Mouse (Mus musculus): ENCODE results near the gene Rslcan18.
"Not testable (repeated sequence)": the region's sequence is repeated elsewhere in the genome, so short reads cannot be mapped to it uniquely, and the experiment has no call there.

The Rslcan18 gene

DNA sequence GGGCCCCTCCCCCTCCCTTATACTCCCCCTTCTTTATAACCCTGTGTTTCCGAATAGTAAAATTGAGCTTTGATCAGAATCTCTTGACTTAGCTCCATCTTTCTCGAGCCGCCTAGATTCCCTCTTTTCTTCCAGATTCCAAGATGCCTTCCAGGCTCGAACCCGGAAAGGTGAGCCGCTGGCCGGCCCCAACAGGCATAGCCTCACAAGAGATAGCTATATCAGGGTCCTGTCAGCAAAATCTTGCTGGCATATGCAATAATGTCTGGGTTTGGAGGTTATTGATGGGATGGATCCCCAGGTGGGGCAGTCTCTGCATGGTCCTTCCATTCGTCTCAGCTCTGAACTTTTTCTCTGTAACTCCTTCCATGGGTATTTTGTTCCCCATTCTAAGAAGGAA is at the start of gene Rslcan18:
Gene Rslcan18, minus strand, starts transcription at position 101 of the 400 bp plus-strand sequence.
- in situ Hi-C loops (cut with MboI, MseI) = not testable (repeated sequence)

DNA sequence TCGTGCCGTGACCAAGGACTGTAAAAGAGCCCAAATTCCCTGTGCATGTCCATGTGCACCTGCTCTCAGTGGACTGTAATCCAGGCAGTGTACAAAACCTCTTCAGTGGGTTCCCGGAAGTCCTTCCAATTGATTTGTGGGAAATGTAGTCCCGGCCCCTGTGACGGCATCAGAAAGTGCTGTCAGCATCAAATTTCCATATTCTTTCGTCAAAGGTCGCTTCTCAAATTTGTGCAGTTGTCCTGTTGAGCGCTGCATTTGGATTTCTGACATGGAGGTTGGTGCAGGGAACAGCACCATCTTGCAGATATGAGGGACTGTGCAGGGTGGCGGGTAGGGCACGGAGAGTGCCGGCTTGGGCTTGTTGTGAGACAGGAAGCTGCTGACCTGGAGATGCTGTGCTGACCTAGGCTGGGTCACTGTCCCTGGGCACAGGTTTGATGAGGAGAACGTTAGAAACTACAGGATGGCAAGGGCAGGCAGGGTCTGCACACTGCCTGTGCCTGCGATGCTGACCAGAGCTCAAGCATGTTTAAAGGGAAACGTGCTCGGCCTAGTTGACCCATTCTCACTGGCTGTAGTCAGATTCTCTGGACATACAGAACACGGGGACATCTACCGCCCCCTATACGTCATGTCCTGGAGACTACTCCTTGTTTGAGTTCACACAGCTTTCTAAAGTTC is 12.1 kb upstream of the Rslcan18 start:
- in situ Hi-C loops (cut with MboI, MseI) = no loop called here

DNA sequence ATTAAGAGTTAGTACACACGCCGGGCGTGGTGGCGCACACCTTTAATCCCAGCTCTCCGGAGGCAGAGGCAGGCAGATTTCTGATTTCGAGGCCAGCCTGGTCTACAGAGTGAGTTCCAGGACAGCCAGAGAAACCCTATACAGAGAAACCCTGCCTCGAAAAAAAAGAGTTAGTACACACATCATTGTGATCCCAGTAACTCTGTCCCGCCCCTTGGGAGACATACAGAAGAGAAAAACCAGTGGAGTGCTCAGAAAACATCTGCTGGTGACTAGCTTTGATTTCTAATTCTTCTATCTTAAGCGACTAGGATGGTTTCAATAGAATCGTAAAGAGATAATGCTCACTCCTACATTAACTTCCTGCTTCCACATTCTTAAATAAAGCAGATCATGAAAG is 11.4 kb upstream of the Rslcan18 start:
- in situ Hi-C loops (cut with MboI, MseI) = not testable (repeated sequence)

DNA sequence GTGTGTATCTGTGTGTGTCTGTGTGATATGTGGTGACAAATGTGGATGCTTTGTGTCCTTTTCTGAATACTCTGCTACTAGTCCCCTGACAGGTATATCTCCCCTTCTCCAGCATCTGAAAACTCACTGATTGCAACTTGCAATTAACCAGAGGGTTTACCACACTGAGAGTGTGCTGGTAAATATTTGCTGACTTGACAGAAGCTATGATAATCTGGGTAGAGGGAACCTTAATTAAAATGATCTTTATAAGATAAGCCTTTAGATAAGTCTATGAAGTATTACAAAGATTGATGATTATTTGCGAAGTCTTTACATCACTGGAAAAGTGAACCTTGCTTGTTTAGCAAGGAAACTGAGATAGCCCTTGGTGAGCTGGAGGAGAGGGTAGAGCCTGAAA is 8.4 kb upstream of the Rslcan18 start:
- in situ Hi-C loops (cut with MboI, MseI) = loop anchor here (5.0 kb wide), 1 partner anchor 183 kb away; the partner anchor contains the start of gene Zfp457

DNA sequence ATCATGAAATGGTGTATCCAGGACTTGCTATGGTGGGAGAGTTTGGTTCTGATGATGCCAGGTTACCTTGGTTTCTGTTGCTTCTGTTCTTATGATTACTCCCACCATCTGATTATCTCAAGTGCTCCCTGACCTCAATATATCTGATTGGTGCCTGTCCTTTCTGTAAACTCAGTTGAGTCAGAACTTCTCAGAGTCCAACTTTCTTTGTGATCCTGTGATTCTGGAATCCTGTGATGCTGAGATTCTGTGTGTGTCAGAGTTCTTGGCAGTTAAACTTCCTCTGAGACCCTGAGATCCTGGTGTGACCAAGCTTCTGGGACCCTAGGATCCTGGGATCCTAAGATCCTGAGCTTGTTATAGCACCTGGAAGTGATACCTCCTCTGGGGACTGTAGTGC is 5.3 kb upstream of the Rslcan18 start, which contains the start of gene Zfp759:
Gene Zfp759, plus strand, starts transcription at position 301 of the 400 bp plus-strand sequence.
- in situ Hi-C loops (cut with MboI, MseI) = loop anchor here (5.0 kb wide), 1 partner anchor 186 kb away; the partner anchor contains the start of gene Zfp457

DNA sequence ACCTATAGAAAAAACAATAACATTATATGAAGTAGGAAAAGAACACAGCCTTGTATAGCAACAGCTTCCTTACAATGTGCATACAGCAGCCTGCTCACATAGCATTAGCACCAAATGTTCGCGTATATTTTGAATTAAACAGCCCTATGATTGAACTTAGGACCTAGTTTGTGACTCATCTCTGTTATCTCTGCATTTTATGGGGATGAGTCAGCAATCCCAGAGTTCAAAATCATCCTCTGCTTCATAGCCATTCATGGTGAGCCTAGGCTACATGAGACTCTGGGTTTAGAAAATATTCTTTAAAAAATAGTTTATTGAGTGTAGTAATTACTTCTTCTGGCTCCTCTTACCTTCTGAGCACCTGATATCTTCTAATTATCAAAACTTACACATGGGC is 2.8 kb downstream of the Rslcan18 start:
- in situ Hi-C loops (cut with MboI, MseI) = no loop called here

DNA sequence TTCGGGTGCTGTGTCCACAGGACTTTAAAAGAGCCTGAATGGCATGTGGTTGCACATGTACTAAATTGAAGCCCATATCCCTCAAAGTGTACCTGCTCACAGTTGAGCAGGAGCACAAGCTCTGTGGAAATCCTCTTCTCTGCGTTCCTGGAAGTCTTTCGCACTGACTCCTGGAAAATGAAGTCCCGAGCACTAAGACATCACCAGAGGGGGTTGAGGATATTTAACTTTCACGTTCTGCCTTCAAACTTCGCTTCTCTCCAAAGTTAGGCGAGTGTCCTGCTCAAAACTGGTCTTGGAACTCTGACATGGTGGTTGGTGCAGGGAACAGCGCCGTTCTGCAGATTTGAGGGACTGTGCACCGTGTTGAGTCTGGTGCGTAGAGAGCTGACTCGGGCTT is 4.0 kb downstream of the Rslcan18 start:
- in situ Hi-C loops (cut with MboI, MseI) = no loop called here

DNA sequence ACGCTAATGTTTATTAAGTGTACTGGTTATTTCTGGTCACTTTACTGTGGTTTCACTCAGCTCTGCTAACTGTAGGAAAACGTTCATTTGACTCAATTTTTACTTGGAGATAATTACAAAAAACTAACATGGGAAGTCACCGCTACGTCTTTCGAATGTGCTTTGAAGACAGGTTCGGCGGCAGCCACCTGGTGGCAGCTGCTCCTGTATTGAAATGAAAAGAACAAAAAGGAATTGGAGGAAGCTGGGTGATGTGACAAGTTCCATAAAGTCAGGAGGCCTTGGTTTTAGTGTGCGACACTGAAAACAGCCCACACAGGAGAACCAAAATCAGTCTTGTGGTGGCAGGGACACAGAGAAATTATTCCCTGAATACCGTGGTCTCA is 7.2 kb downstream of the Rslcan18 start:
- in situ Hi-C loops (cut with MboI, MseI) = no loop called here

DNA sequence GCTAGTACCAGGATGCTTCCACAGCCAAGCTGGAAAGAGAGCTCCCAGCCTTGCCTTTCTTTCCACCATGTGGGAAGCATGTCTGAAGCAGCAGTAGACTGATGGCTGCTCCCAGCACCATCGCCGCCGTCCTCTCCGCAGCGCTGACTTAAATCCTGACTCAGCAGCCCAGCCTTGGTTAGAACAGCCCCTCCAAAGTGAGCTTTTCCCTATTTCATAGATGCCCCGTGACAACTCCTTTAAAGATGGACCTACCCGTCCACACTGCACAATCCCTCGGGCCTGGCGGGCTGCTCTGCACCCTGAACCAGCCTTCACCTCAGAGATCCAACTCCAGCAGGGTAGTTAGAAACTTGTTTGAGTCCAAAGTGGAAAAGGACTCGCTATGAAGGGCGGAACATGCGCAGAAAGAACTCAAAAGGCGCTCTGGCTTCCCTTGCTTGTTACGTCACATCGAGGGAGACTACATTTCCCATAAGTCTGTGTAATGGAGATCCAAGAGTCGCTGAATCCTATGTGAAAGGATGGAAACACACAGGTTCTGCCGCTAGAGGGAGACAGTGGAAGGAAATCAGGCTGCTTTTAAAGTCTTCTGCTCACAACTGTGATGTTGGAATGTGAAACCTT is 7.8 kb downstream of the Rslcan18 start, which contains the start of gene Gm28557:
Gene Gm28557, minus strand, starts transcription at position 411 of the 627 bp plus-strand sequence.
- in situ Hi-C loops (cut with MboI, MseI) = no loop called here

DNA sequence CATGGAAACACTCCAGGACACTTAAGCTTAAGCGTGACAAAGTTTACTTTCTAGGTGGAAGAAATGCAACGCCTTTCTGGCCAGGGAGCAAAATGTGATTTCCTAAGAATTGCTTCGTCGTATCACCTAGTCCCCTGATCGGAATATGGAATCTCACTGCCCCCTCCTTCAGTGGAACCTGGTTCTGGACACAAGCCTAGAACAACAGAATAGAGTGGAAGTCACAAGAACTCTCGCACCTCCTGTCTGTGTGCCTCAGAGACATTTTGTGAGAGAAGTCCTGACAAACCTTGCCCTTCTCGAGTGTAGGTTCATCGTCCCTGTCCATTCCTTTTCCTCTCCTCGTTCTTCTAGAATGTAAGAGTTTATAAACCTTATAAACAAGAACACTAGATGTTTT is 8.4 kb downstream of the Rslcan18 start:
- in situ Hi-C loops (cut with MboI, MseI) = no loop called here

DNA sequence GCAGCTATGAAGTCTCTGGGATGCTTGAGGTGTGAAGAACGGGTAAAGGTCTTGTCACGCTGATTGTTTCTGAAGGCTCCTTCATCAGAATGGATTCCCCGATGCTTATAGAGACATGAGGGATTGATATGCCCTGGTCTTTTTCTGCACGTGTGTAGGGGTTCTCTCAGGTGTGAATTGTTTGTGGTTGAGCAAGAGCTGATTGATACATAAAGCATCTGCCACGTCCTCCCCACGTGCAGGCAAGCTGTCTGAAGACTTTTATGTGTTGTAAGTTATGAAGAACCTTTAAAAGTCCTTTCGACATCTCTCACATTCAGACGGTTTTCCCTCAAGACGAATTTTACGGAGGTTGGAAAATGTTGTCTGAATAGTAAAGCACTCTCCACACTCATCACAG is 18.2 kb downstream of the Rslcan18 start, which contains the start of gene Zfp708:
Gene Zfp708, minus strand, starts transcription at position 101 of the 400 bp plus-strand sequence.
- in situ Hi-C loops (cut with MboI, MseI) = no loop called here

DNA sequence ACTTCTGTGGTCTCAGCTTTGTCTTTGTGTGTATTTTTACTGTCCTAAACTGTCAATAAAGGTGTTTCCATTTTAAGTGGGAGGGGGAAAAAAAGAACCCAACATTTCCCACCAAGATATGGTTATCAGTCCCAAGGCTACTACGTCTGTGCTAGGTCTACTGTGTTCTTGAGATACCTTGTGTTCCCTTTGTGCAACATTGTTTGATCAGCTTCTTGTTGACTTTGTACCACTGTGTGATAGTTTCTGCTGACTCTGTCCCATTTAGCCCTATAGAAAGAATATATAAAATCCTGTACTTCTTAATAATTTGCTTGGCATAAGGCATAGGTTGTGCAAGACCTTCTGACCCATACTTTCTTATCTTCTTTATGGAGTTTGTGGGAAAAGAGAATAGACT is 25.9 kb downstream of the Rslcan18 start:
- in situ Hi-C loops (cut with MboI, MseI) = no loop called here

DNA sequence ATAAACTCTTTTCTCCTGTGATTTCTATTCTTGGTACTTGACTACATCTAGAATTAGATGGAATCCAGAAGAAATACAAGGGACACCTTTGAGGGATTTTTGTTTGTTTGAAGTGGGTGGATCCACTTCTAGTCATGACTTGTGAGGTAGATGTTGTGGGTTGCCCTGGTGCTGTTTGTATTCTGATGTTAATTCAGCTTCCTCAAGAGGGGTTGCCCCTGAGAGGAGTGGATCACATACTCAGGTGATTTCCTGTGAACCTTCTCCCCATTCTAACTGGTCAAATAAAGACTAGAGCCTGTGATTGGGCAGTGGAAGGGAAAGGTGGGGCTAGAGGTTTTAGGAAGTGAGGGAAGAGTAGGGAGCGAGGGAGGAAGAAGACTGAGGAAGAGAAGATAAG is 34.1 kb downstream of the Rslcan18 start:
- in situ Hi-C loops (cut with MboI, MseI) = no loop called here

DNA sequence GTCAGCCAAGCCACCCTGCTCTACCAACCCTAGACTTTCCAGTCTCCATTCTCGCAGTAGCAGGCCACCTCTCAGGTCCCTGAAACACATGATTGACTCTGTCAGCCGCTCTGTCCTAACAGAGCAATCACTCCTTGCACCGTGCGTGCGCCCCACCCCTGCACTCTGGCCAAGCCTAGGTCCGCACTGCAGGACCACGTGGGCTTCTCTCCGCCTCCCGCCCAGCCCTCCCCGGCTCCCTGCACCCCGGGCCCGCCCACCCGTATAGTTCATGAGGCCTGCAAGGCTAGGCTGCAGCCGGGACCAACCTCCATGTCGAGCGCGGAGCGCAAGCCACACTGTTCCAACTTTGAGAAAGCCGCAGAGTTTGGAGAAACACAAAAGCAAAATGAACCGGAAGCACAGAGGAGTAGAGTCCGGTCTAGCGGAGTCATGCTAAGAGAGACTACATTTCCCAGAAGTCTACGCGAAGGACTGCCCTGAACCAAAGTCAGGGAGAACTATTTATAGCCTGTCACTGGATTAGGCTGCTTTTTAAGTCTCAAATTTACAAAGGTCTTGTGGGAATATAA is 34.8 kb downstream of the Rslcan18 start:
- in situ Hi-C loops (cut with MboI, MseI) = no loop called here

DNA sequence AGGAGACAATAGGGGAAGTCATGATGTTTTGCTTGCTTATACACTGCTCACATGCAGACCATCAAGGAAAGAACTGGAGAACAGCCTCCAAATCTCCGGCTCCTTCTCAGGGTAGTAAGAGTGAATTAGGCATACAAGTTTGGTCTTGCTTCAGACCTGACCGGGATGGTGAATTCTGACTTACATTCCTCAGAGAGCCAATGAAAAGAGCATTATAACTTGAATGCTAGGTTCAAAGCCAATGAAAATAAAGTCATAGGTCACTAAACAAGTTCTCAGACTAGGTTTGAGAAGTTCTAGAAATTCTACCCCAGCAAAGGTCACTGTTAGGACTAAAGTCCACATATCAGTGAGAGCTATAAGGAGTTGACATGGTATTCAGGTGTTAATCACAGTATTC is 38.8 kb downstream of the Rslcan18 start:
- in situ Hi-C loops (cut with MboI, MseI) = no loop called here

DNA sequence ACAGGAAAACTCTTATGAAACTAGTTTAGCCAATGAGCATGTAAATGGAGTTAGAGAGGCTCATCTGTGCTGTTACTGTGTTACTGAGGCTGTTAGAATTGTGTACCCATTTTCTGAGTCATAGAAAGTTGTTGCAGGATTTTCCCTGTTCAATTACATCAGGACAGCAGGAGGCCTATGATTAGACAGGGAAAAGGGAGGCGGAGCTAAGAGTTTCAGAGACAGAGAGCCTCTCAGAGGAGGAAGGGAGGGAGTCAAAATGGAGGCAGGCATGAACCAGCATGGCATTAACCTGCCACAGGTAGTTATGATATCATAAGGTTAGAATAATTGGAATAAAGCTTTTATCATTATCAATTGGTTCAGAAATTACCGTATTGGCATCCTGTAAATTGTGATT is 43.3 kb downstream of the Rslcan18 start:
- in situ Hi-C loops (cut with MboI, MseI) = no loop called here

DNA sequence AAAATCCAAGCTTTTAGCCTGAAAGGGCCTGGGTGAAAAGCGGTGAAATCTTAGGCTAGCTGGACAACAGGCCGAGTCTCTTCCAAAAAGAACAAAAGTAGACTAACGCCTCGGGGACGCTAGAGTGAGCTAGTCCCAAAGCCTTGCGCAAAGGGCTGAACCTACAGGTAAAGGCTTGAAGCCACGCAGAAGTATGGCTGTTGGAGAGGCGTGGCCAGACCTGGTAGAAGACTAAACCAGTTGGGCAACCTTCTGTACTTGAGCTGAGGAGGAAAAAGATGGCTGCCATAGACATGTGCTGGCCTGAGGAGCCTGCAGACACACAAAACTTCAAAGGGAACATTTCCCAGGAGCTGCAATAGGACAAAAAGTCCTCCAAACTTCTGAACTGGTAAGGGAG is 50.7 kb downstream of the Rslcan18 start:
- in situ Hi-C loops (cut with MboI, MseI) = no loop called here

DNA sequence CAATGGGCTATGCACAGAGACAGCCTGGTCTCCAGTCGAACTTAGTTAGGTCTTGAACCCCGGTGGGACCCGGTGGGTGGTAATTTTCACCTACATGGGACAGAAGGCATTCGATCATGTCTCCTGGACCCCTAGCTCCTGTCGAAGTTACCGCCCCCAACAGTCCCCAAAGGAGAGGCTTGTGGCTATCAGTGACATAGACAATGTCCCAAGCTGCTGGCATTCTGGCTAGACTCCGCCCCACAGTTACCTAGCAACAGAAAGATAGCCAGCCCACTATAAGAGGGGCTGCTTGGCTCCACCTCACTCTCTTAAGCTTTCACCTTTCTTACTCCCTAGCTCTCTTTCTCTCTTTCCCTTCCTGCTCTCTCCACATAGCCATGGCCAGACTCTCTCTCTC is 53.6 kb downstream of the Rslcan18 start:
- in situ Hi-C loops (cut with MboI, MseI) = no loop called here

DNA sequence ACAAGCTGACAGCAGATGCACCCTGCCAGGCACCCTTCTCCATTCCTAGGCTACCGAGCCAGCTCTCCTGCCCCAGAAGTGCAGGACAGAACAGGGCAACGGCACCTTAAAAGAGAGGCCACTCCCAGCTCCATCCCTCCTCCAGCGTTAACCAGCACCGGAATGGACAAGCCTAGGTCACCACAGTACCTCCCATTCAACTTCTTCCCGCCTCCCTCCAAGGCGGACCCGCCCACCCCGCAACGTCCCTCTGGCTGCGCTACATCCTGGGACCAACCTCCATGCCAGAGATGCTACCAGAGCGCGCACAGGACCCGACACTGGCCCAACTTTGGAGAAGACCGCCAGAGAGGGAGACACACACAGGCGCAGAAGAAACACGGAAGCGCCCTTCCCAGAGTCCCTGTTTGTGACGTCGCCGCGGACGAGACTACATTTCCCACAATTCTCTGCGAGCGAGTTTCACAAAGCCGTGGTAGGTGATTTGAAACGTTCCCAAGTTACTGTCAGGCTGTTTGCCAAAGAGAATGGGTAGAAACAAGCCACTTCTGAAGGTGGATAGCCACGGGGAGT is 55.2 kb downstream of the Rslcan18 start, which contains the start of gene Zfp712:
Gene Zfp712, minus strand, starts transcription at position 385 of the 573 bp plus-strand sequence.
- in situ Hi-C loops (cut with MboI, MseI) = no loop called here

DNA sequence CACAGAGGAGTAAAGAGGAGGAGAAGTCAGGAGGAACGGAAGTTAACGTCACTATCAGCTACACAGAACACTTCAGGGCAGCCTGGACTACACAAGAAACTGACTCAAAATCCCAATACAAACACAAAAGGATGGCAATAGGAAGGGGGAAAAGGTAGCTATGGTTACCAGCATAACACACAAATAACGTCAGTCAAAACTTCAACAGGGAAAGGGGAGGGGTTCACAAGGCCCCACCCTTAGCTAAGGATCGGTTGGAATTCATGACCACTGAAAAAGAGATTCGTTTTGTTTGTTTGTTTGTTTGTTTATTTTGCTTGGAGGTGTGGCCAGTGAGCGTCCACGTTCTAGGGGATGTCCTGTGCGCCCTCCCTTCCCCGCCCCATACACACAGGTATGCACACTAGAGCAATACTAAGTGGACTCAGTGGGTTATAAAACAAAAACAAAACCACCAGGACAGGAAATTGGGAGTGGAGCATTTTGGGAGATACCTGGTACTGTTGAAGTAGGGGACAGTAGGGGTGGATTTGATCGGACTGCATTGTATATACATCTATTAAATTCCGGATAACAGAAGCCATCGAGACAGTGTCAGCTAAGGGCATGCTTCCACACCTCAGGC is 55.8 kb downstream of the Rslcan18 start:
- in situ Hi-C loops (cut with MboI, MseI) = no loop called here

Data from T-helper 1 cell (primary cell).